Mouse (Mus musculus): ENCODE measurements around the gene Zzef1.

Zzef1 gene

DNA sequence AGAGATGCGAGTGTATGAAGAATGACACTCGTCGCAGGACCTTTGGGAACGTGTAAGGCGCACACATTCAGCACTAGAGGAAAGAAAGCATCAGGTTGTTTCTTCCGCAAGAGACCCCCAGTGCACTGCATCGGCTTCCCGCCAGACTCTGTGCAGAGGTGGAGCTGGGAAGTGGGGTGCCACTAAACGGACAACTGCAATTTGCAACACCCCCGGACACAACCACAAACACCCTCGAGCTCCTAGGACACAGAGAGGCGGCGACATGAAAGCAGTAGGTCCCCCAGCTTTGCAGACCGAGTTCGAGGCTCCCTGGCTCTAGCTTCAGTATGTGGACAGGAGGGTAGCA is 164.7 kb downstream of the Zzef1 start:
- DNase-seq = no peak

DNA sequence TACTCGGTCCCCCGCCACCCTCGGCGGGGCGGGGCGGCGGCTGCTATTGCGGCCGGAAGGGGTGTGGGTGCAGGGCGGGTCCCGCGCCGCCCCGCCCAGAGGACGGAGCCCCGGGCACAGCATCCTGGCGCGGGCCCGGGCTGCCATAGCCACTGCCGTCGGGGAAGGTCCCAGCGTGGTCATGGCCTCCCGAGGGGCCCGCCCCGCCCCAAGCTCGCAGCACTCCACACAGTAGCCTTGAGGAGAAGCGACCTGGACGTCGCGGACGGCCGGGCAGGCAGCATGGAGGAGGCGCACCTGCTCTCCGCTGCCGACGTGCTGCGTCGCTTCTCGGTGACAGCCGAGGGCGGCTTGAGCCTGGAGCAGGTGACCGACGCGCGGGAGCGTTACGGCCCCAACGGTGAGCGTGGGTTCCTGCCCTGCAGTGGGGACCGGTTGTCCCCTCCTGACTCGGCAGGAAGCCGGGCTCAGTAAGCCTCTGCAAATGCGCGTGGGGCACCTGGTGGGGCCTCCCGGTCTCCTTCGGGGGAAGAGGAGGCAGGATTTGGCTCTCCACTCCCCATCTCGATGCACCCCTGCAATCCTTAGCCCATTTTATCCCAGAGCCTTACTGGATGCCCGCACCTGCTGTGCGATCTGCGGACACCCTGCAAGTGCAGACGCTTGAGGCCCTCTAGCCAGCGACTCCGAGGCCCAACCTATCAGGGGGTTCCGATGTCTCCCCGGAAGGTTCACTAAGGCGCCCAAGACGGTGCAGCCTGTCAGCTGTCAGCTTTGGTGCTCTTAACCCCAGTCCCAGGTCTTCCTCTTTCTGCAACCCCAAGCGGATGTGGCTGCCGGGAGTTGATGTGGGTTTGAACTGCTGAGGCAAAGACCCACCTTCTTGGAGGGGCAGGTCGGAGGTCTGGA is 165.3 kb downstream of the Zzef1 start, which contains the start of gene Atp2a3:
TSS of gene Atp2a3 (plus strand) at position 98 of the 909 bp plus-strand sequence.
- peak; percentile 48 for DNase-seq

DNA sequence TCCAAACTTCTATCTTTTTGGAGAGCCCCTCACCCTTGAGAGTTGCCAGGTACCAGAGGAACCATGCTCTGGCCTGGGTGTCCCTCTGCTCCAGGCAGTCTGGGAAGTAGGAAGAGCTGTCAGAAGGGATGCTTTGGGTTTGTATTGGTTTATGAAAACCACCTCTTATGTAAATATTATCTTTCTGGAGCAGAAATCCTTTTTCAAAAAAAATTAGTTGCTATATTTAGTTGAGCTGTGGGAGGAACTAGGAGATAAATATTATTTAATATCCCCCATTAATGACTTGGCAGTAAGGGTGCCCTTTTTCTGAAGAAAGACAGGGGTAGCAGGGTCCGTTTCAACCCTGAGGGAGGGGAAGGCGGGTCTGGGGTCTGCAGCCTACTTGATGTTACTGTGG is 166.4 kb downstream of the Zzef1 start:
- DNase-seq = no peak

DNA sequence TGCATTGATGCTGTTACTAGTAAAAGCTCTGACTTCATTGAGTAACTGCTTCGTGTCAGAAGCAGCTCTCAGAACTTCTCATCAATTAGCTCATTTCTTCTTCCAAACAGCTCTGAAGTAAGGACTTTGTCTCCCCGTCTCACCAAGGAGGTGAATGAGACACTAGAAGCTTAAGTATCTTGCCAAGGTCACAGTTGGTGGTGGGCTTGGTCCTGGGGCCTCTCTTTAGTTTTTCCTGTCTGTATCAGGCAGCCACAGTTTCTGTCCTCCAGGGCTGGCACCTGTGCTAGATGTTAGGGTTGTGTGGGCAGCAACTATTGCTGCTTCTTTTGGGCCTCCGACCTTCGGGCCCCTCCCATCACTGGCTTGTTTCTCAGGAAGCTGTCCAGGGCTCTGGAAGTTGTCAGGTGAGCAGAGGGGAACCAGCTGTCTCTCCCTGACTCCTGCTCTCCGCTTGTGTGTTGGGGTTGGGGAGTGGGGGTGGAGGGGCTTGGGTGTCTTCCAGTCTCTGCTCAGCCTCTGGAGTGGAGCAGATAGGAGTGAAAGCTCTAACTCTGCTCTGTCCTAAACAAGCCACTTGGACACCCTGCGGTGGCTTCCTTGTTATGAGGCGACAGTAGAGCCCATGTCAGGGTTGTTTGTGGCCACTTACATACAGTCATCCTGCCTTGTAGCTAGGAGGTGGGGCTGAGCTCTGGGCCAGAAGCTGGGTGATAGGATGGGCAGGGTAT is 167.2 kb downstream of the Zzef1 start:
- no peak for DNase-seq

DNA sequence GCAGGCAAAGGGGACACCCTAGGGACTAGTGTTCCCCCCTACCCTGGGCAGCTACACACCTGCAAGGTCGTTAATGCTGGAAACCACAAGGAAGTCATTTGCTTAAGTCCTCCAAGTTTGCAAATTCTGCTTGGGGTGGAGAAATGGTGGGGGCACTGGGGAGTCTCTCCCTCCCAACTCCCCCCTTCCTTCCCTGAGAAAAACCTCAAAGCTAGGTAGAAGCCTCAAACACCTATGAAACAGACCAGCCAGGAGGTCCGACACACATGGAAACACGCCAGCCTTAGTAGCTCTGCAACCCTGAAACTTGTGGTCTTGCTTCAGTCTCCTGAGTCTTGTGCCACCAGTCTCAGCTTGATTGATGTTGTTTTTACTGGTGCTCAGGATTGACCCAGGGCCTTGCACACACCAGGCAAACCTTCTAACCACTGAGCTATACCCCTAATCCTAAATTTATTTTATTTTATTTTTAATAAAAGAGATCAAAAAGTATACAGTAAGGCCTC is 167.8 kb downstream of the Zzef1 start:
- no peak for DNase-seq

DNA sequence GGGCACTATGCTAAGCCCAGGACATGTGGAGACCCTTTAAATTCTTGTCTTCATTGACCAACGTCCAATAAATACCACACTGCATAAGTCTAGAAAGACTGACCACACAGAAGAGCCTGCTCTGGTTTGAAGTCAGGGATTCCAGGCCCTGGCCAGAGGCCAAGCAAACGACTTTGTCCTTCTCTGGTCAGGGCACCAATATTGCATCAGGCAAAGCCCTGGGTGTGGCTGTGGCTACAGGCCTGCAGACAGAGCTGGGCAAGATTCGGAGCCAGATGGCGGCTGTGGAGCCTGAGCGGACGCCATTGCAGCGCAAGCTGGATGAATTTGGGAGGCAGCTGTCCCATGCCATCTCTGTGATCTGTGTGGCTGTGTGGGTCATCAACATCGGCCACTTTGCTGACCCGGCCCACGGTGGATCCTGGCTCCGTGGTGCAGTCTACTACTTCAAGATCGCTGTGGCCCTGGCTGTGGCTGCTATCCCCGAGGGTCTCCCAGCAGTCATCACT is 179.0 kb downstream of the Zzef1 start:
- DNase-seq = no peak
